Mouse (Mus musculus) gonadal fat pad, adult 2 months (tissue): ENCODE results near the gene Olfr985. TPM values are rescaled to one million over a fixed set of nuclear protein-coding genes. Genes with fewer than 3 reads are reported as not detected.

Experiments used
- DNase-seq: peaks from one replicate; pipeline ENCODE4 v3.0.0-alpha.2; 2012; ENCODE audit warnings: low read depth
- polyA plus RNA-seq: library from polyadenylated mRNA; depleted of rRNA; stranded (reverse); fragments of >200 nt; gene quantifications from 2 replicates; pipeline ENCODE4 v1.2.3, GENCODE M21; 2012; rRNA removed

Gene Olfr985
- not detected in 2 replicates for polyA plus RNA-seq

GRCm38 (mm10) chr9:40130084-40130483 lies at the start of gene Olfr985:
Olfr985 (minus strand) TSS chr9:40130184.
- DNase-seq: no peak

GRCm38 (mm10) chr9:40177017-40177416 lies 47.0 kb upstream of the Olfr985 start:
- no peak for DNase-seq

GRCm38 (mm10) chr9:40166446-40166845 lies 36.5 kb upstream of the Olfr985 start:
- DNase-seq: no peak

- no peak for DNase-seq
Measured at GRCm38 (mm10) chr9:40155118-40155644, 25.2 kb upstream of the Olfr985 start.

GRCm38 (mm10) chr9:40141544-40141943 lies 11.6 kb upstream of the Olfr985 start:
- no peak for DNase-seq

- DNase-seq: no peak
Measured at GRCm38 (mm10) chr9:40139484-40139883, 9.5 kb upstream of the Olfr985 start.

GRCm38 (mm10) chr9:40136987-40137688 lies 7.2 kb upstream of the Olfr985 start:
- DNase-seq: no peak

GRCm38 (mm10) chr9:40130556-40130955 lies 572 bp upstream of the Olfr985 start:
- no peak for DNase-seq

- DNase-seq: no peak
Measured at GRCm38 (mm10) chr9:40117287-40117659, 12.7 kb downstream of the Olfr985 start.

GRCm38 (mm10) chr9:40116645-40117286 lies 13.2 kb downstream of the Olfr985 start:
- DNase-seq: no peak

GRCm38 (mm10) chr9:40114106-40114505 lies 15.9 kb downstream of the Olfr985 start, which contains the start of gene Olfr984:
Olfr984 (minus strand) TSS chr9:40114206.
- DNase-seq: no peak

- DNase-seq: no peak
Measured at GRCm38 (mm10) chr9:40094769-40095168, 35.2 kb downstream of the Olfr985 start.

- DNase-seq: no peak
Measured at GRCm38 (mm10) chr9:40093495-40093894, 36.5 kb downstream of the Olfr985 start, which contains the start of gene Olfr983. Olfr983 (minus strand) TSS chr9:40093595.

Other genes starting within 250 kb of the Olfr985 start
- gene Olfr229, start 222.8 kb downstream of the Olfr985 start, polyA plus RNA-seq: not detected in 2 replicates
- gene Olfr974, start 192.7 kb downstream of the Olfr985 start, polyA plus RNA-seq: not detected in 2 replicates
- not detected in 2 replicates for gene Olfr975, start 178.1 kb downstream of the Olfr985 start, polyA plus RNA-seq
- not detected in 2 replicates for gene Olfr976, start 169.1 kb downstream of the Olfr985 start, polyA plus RNA-seq
- gene Olfr978, start 138.1 kb downstream of the Olfr985 start, polyA plus RNA-seq: not detected in 2 replicates
- not detected in 2 replicates for gene Olfr979, start 126.7 kb downstream of the Olfr985 start, polyA plus RNA-seq
- gene Olfr980, start 120.6 kb downstream of the Olfr985 start, polyA plus RNA-seq: not detected in 2 replicates
- gene Olfr981, start 108.7 kb downstream of the Olfr985 start, polyA plus RNA-seq: not detected in 2 replicates
- not detected in 2 replicates for gene Olfr982, start 56.4 kb downstream of the Olfr985 start, polyA plus RNA-seq
- gene Olfr983, start 36.6 kb downstream of the Olfr985 start, polyA plus RNA-seq: not detected in 2 replicates
- gene Olfr984, start 16.0 kb downstream of the Olfr985 start, polyA plus RNA-seq: not detected in 2 replicates
- gene Tmem225, start 17.9 kb upstream of the Olfr985 start, polyA plus RNA-seq: 0.16 TPM in 1 of 2 replicates, not detected in the other
- gene Olfr986, start 50.7 kb upstream of the Olfr985 start, polyA plus RNA-seq: not detected in 2 replicates
- gene Zfp202, start 62.1 kb upstream of the Olfr985 start, polyA plus RNA-seq: 1.6 TPM in 2 replicates
- 0.81 and 1.3 TPM in 2 replicates for gene Scn3b, start 139.0 kb upstream of the Olfr985 start, polyA plus RNA-seq